Mouse (Mus musculus) forebrain, embryonic 10.5 days (tissue): ENCODE data around the gene Relb. TPM values are rescaled to one million over a fixed set of nuclear protein-coding genes. Genes with fewer than 3 reads are reported as not detected.
A peak's percentile ranks its signal among the peaks of the same experiment; 100 is the strongest.
"Not testable (repeated sequence)": the region's sequence is repeated elsewhere in the genome, so short reads cannot be mapped to it uniquely, and the experiment has no call there.

Experiments used
- DNase-seq: peaks from one replicate; pipeline ENCODE4 v3.0.0-alpha.2; 2017; ENCODE audit warnings: low spot score; ENCODE audit errors: extremely low spot score
- H3K27ac ChIP-seq: fragments of 300-500 bp; sonication (generic); 2 replicates; pipeline ENCODE4 v1.5.1; 2016; ENCODE audit warnings: mild to moderate bottlenecking
- H3K27me3 ChIP-seq: fragments of 300-500 bp; sonication (generic); 2 replicates; pipeline ENCODE4 v1.6.1; 2016; ENCODE audit warnings: mild to moderate bottlenecking; ENCODE audit not compliant: poor library complexity, severe bottlenecking
- H3K36me3 ChIP-seq: fragments of 300-500 bp; sonication (generic); replicated peaks from 2 replicates; pipeline ENCODE4 v1.6.1; 2016; ENCODE audit warnings: mild to moderate bottlenecking, moderate library complexity
- H3K4me1 ChIP-seq: fragments of 300-500 bp; sonication (generic); 2 replicates; pipeline ENCODE4 v1.6.1; 2016
- H3K4me3 ChIP-seq: fragments of 300-500 bp; sonication (generic); 2 replicates; pipeline ENCODE4 v1.5.1; 2016; ENCODE audit warnings: mild to moderate bottlenecking, moderate library complexity
- H3K9me3 ChIP-seq: fragments of 300-500 bp; sonication (generic); 2 replicates; pipeline ENCODE4 v1.6.1; 2016; ENCODE audit warnings: mild to moderate bottlenecking, moderate library complexity
- WGBS: fragments of 180-500 bp; shearing (Covaris S2); methylation state at CpG from one replicate; pipeline ENCODE4 v1.1.7; 2016; 5-methylcytosine and 5-hydroxymethylcytosine counted together
- polyA plus RNA-seq: library from polyadenylated mRNA; unstranded; fragments of >200 nt; fragmentation: Nextera tagmentation; extraction: Ambion mirVana; gene quantifications from 2 replicates; pipeline ENCODE4 v1.2.1, GENCODE M21; 2016

The Relb gene
- polyA plus RNA-seq, 1 experiment from 2014 or later = 3.0 TPM

DNA sequence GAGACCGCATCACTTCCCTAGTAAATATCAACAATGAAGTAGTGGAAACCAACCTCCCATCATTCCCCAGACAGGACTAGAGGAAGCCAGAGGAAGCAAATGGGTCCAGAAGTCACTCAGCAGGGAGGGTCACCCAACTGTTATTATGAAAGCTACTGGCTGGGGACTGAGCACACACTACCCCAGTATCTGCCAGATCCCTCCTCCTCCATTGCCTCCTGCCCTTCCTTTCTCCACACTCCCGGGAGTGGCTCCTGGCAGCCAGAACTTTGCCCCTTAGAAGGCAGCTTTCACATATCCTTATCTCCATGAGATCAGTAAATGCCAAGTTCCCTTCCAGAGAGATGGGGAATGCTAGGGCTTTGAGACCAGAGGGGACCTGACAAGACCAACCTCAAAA is 5.8 kb downstream of the Relb start:
- peaks cover 14% of the 10 kb centered on the region for H3K4me1 ChIP-seq
- 78% methylated on average over 2 of the region's 2 CpGs for WGBS
- no peaks in the 10 kb centered on the region for H3K9me3 ChIP-seq
- H3K4me3 ChIP-seq = no peak overlapping the region
- H3K27me3 ChIP-seq = peaks cover 14% of the 10 kb centered on the region
- H3K36me3 ChIP-seq = no peaks in the 10 kb centered on the region
- no peak overlapping the region for H3K27ac ChIP-seq
- DNase-seq = no peak

DNA sequence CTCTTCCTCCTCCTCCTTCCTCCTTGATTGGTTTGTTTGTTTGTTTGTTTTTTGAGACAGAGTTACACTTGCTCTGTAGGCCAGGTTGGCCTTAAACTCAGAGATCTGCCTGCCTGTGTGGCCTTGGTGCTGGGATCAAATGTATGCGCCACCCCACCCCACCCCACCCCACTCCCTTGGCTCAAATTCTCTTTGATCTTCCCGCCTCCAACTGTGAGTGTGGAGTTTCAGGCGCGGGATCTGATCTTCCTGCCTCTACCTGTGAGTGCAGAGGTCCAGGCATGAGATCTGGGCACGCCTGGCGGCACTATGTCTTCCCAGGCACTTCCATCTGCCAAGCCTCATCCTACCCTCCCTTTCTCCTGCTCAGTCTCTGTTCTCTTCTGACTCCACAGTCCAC is 7.0 kb downstream of the Relb start:
- WGBS = 54% methylated on average over 6 of the region's 6 CpGs
- Histone ChIP-seq H3K9me3 (no peaks in the 10 kb centered on the region), H3K27ac (no peak overlapping the region)

DNA sequence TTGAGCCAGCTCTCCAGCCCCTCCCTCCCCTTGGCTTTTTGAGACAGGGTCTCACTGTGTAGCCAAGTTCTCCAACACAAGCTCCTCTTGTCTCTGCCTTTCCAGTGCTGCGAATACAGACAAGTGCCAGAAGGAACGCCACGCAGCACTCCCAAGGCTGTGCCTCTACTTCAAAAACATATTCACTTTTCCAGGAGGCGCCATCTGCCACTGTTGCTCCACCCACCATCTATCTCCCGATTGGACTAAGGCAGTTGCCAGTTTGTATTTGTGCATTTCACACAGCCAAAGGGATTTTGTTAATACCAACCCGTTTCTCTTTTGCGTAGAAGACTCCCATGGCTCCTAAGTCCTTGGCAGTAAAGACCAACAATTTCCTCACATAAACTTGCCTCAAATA is 8.4 kb downstream of the Relb start:
- H3K4me3 ChIP-seq = no peak overlapping the region
- H3K36me3 ChIP-seq = no peaks in the 10 kb centered on the region
- peaks cover 14% of the 10 kb centered on the region for H3K27me3 ChIP-seq
- 93% methylated on average over 7 of the region's 7 CpGs for WGBS
- no peak for DNase-seq
- H3K4me1 ChIP-seq = peaks cover 6% of the 10 kb centered on the region
- H3K9me3 ChIP-seq = no peaks in the 10 kb centered on the region
- H3K27ac ChIP-seq = no peak overlapping the region

More for the DNA sequence above, 7.0 kb downstream of the Relb start:
- DNase-seq = no peak
- no peaks in the 10 kb centered on the region for H3K36me3 ChIP-seq
- peaks cover 14% of the 10 kb centered on the region for H3K27me3 ChIP-seq
- H3K4me3 ChIP-seq = no peak overlapping the region
- H3K4me1 ChIP-seq = peaks cover 6% of the 10 kb centered on the region

DNA sequence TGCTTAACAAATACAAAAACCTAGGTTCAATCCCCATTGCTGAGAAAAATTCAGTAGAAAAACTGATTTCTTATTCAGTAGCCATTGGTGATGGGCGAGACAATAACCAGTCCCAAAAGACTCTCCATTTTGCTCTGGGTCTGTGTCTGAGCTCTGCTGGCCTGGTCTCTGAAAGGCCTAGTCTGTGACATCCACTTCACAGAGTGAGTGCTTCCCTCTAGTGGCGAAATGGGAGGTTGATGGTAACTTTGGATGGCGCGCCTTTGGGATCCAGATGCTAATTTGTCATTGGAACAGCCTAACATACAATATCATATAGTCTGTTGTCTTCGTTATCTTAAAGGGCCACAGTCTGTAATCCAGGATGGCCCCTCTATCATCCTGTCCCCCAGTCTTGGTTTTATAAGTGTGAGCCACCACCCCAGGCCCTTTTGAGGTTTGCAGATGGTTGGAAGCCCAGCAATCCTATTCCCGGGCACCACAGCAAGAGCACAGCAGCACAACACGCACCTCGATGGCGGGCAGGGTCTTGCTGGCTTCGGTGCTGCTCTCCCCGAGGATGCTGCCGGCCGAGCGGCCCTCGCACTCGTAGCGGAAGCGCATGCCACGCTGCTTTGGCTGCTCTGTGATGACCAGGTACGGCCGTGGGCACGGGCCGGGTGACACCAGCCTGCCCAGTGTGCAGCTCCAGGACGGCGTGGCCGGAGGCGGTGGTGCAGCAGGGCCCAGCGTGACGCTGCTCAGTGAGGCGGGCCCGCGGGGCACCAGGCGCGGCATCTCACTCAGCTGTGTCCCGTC is 10.0 kb downstream of the Relb start:
- Histone ChIP-seq H3K27ac (peak overlapping the region; percentile 65), H3K36me3 (no peaks in the 10 kb centered on the region), H3K27me3 (peaks cover 14% of the 10 kb centered on the region), H3K4me1 (peaks cover 6% of the 10 kb centered on the region), H3K4me3 (peak overlapping the region; percentile 46), H3K9me3 (no peaks in the 10 kb centered on the region)
- DNase-seq = peak; percentile 77
- 7% methylated on average over 35 of the region's 35 CpGs for WGBS

- peaks cover 10% of the 10 kb centered on the region for H3K27me3 ChIP-seq
- 91% methylated on average over 12 of the region's 12 CpGs for WGBS
- H3K4me3 ChIP-seq = no peak overlapping the region
- H3K27ac ChIP-seq = no peak overlapping the region
- peaks cover 6% of the 10 kb centered on the region for H3K4me1 ChIP-seq
- H3K9me3 ChIP-seq = no peaks in the 10 kb centered on the region
- DNase-seq = no peak
- H3K36me3 ChIP-seq = no peaks in the 10 kb centered on the region
Measured at GRCm38 (mm10) chr7:19615036-19615577, 14.1 kb downstream of the Relb start.

DNA sequence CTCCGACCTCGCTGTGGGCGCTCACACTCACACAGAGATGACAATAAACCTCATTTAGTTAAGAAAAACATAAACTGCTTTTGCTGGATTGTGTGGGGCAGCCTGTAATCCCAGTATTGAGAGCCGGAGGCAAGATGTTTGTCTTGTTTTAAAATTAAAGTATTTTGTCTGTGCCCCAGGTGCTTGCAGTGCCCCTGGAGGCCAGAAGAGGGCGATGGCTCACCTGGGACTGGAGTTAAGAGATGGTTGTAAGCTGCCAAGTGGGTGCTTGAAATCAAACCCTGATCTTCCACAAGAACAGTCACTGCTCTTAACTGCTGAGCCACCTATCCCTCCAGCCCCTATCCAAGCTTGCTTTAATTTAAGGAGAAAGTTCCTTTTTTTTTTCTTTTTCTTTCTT is 18.3 kb downstream of the Relb start:
- H3K36me3 ChIP-seq = no peaks in the 10 kb centered on the region
- DNase-seq = no peak
- 74% methylated on average over 5 of the region's 5 CpGs for WGBS
- no peak overlapping the region for H3K4me3 ChIP-seq
- H3K4me1 ChIP-seq = no peaks in the 10 kb centered on the region
- no peaks in the 10 kb centered on the region for H3K27me3 ChIP-seq
- H3K27ac ChIP-seq = no peak overlapping the region
- no peaks in the 10 kb centered on the region for H3K9me3 ChIP-seq

DNA sequence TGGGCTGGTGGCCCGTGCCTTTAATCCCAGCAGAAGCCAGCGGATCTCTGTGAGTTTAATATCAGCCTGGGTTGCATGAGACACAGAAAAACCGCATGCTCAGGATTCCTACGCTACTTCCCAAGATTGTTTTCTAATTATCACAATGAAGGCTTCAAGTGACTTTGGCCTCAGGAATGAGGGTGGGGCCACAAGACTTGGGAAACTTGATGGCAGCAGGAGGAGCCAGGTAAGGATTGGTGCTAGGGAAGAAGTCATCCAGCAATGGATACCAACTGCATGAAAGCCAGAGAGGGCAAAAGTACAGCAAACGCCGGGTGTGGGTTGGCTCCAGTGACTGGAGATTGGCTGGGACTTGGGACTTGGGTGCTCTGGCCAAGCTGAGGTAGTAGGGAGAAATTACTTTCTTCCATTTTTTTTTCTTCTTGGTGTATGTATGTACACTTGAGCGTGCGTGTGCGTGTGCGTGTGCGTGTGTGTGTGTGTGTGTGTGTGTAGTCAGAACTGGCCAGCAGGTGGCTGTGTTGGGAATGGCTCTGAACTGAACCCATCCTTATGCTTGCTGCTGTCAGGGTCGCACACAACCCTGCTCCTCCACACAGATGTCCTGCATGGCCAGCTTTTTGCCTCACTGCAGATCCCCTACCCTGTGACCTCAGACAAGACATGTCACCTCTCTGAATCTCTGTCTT is 19.5 kb downstream of the Relb start:
- 95% methylated on average over 12 of the region's 12 CpGs for WGBS
- no peak overlapping the region for H3K27ac ChIP-seq

GRCm38 (mm10) chr7:19607291-19607690 is 21.9 kb downstream of the Relb start:
- peaks cover 16% of the 10 kb centered on the region for H3K4me1 ChIP-seq
- WGBS = 85% methylated on average over 5 of the region's 5 CpGs
- no peaks in the 10 kb centered on the region for H3K9me3 ChIP-seq
- DNase-seq = no peak
- H3K36me3 ChIP-seq = peaks cover 7% of the 10 kb centered on the region
- no peaks in the 10 kb centered on the region for H3K27me3 ChIP-seq
- H3K27ac ChIP-seq = no peak overlapping the region
- no peak overlapping the region for H3K4me3 ChIP-seq

More for the DNA sequence above, 19.5 kb downstream of the Relb start:
- Histone ChIP-seq H3K36me3 (no peaks in the 10 kb centered on the region), H3K9me3 (no peaks in the 10 kb centered on the region), H3K4me1 (no peaks in the 10 kb centered on the region), H3K27me3 (no peaks in the 10 kb centered on the region), H3K4me3 (no peak overlapping the region)
- DNase-seq = no peak

DNA sequence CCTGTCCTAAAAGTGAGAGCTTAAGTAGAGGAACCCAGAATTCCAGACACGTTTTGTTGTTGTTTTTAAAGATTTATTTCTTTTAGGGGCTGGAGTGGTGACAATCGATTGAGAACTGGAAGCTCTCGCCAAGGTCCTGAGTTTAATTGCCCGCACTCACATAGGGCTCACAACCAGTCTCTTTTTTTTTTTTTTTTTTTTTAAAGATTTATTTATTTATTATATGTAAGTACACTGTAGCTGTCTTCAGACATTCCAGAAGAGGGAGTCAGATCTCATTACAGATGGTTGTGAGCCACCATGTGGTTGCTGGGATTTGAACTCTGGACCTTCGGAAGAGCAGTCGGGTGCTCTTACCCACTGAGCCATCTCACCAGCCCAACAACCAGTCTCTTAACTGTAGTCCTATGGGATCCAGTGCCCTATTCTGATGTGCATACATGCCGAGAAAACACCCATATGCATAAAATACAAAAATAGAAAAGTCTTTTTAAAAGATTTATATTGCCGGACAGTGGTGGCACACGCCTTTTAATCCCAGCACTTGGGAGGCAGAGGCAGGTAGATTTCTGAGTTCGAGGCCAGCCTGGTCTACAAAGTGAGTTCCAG is 24.5 kb downstream of the Relb start:
- Histone ChIP-seq H3K4me1 (peaks cover 29% of the 10 kb centered on the region), H3K36me3 (peaks cover 33% of the 10 kb centered on the region), H3K4me3 (peak overlapping the region; percentile 99), H3K27ac (peak overlapping the region; percentile 95)
- not testable (repeated sequence) for DNase-seq, H3K9me3 ChIP-seq, H3K27me3 ChIP-seq
- WGBS = 62% methylated on average over 10 of the region's 10 CpGs

DNA sequence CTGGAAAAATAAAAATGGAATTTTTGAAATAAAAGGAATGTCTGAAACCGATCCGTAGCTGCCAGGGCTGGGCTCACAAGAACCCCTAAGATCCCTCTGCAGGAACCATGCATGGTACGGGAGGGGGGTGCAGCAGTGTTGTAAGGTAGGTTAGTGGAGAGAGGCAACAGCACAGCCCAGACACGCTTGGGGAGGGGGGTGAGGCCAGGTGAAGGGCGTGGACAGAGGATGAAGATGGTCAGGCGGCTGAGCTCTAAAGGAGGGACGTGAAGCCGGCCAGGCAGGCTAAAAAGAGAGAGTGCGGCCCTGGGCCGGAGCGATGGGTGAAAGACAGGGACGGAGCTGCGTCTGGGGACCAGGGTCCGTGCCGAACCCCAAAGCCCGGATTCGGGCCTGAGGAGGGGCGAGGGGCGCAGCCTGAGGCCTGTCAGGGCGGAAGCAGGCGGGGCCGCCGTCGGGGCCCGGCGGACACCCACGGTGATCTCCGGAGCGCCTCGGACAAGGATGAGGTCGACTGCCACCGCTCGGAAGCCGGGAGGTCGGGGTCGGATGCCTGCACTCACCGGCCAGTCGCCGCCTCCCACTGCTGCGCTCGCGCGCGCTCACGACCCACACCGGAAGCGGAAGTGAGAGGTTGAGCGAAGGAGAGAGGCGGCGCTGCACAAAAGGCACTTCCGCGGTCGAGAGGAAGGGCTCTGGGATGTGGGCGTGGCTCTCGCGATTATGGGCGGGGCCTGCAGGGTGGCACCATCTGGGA is 25.2 kb downstream of the Relb start, which contains the start of gene Clasrp:
Clasrp (minus strand) TSS at position 638 of the 757 bp plus-strand sequence.
- 2% methylated on average over 56 of the region's 57 CpGs for WGBS
- peak; percentile 97 for DNase-seq
- peaks cover 40% of the 10 kb centered on the region for H3K36me3 ChIP-seq
- no peaks in the 10 kb centered on the region for H3K9me3 ChIP-seq
- peak within 1 kb of the TSS; percentile 95 for H3K27ac ChIP-seq
- H3K27me3 ChIP-seq = no peaks in the 10 kb centered on the region
- H3K4me3 ChIP-seq = peak within 1 kb of the TSS; percentile 99
- H3K4me1 ChIP-seq = peaks cover 29% of the 10 kb centered on the region

DNA sequence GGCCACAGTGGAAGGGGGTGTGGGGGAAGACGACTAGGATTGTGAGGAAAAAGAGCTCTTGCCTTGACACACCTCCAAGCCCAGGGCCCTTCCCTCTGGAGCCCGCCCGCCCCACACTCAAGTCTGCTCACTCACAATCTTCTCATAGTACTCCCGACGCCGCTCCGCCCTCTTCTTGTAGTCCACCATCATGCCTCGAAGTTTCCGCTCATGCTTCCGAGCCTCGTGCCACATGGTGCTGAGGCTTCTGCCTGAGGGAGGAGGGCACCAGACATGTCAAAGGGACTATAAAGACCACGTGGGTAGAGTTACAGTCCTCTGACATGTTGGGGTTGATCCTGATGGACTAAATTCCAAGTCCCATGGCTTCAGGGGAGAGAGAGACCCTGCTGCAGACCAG is 26.2 kb downstream of the Relb start:
- DNase-seq = no peak
- Histone ChIP-seq H3K4me3 (peak overlapping the region; percentile 99), H3K27ac (no peak overlapping the region), H3K4me1 (peaks cover 29% of the 10 kb centered on the region), H3K9me3 (no peaks in the 10 kb centered on the region), H3K36me3 (peaks cover 50% of the 10 kb centered on the region), H3K27me3 (no peaks in the 10 kb centered on the region)
- WGBS = 88% methylated on average over 12 of the region's 12 CpGs

- H3K4me1 ChIP-seq = peaks cover 29% of the 10 kb centered on the region
- H3K9me3 ChIP-seq = no peaks in the 10 kb centered on the region
- WGBS = 76% methylated on average over 5 of the region's 5 CpGs
- no peak for DNase-seq
- no peaks in the 10 kb centered on the region for H3K27me3 ChIP-seq
- H3K4me3 ChIP-seq = no peak overlapping the region
- no peak overlapping the region for H3K27ac ChIP-seq
- H3K36me3 ChIP-seq = peaks cover 70% of the 10 kb centered on the region
Measured at GRCm38 (mm10) chr7:19600562-19600961, 28.7 kb downstream of the Relb start.
